Mouse (Mus musculus) hindbrain, embryonic 11.5 days (tissue): ENCODE measurements at regions not wholly inside any gene's neighbourhood (a gene's known extent, or its start where the extent isn't known, plus 50 kb on each side); places are given as distances from the start of the nearest gene placed in this dataset.
"Not testable (repeated sequence)": the region's sequence is repeated elsewhere in the genome, so short reads cannot be mapped to it uniquely, and the experiment has no call there.

ENCODE experiments used
- ATAC-seq: fragments of 200-750 bp; cut with Nextera tagmentation; 2 replicates; pipeline ENCODE4 v1.8.0; 2017; ENCODE audit warnings: mild to moderate bottlenecking, moderate TSS enrichment, moderate library complexity; ENCODE audit not compliant: low FRiP score
- DNase-seq: peaks from one replicate; pipeline ENCODE4 v3.0.0-alpha.2; 2015; ENCODE audit warnings: low spot score
- H3K27ac ChIP-seq: fragments of 300-500 bp; sonication (generic); 2 replicates; pipeline ENCODE4 v1.5.1; 2014; ENCODE audit warnings: mild to moderate bottlenecking, low read depth, low read length
- H3K27me3 ChIP-seq: fragments of 300-500 bp; sonication (generic); 2 replicates; pipeline ENCODE4 v1.6.1; 2014; ENCODE audit warnings: mild to moderate bottlenecking, low read length, moderate library complexity, mixed read lengths; ENCODE audit not compliant: control insufficient read depth, insufficient read depth
- H3K36me3 ChIP-seq: fragments of 300-500 bp; sonication (generic); 2 replicates; pipeline ENCODE4 v1.6.1; 2014; ENCODE audit warnings: mild to moderate bottlenecking, low read length, moderate library complexity, mixed read lengths; ENCODE audit not compliant: control insufficient read depth, insufficient read depth
- H3K4me1 ChIP-seq: fragments of 300-500 bp; sonication (generic); replicated peaks from 2 replicates; pipeline ENCODE4 v1.6.1; 2014; ENCODE audit warnings: low read length, mixed read lengths; ENCODE audit not compliant: control insufficient read depth, insufficient read depth
- H3K4me2 ChIP-seq: fragments of 300-500 bp; sonication (generic); replicated peaks from 2 replicates; pipeline ENCODE4 v1.6.1; 2014; ENCODE audit warnings: mild to moderate bottlenecking, low read depth, low read length
- H3K4me3 ChIP-seq: fragments of 300-500 bp; sonication (generic); 2 replicates; pipeline ENCODE4 v1.5.1; 2014; ENCODE audit warnings: low read depth, low read length
- H3K9ac ChIP-seq: fragments of 300-500 bp; sonication (generic); 2 replicates; pipeline ENCODE4 v1.6.1; 2014; ENCODE audit warnings: low read depth, low read length
- H3K9me3 ChIP-seq: fragments of 300-500 bp; sonication (generic); 2 replicates; pipeline ENCODE4 v1.6.1; 2016; ENCODE audit warnings: low read length; ENCODE audit not compliant: control insufficient read depth
- WGBS: fragments of 180-500 bp; shearing (Covaris S2); extraction: QIAGEN DNeasy Blood & Tissue Kit; methylation state at CpG from one replicate; pipeline ENCODE4 v1.1.7; 2014; 5-methylcytosine and 5-hydroxymethylcytosine counted together

DNA sequence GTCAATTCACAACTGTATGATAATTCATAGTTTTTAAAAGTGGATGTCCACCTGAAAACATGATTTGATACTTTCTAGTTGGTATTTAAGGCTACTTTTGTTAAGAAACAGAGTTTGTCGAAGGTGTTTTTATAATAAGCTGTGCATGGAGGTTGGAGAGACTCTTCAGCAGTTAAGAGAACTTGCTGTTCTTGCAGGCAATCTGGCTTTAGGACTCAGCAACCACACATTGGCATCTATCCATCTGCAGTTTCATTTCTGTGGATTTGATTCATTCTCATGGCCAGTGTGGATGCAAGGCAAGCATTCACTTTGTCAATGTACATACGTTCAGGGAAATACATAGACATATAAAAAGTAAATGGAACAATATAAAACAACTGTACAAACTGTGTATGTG is 784.5 kb upstream of the Gpc5 start:
- DNase-seq, result no peak
- Histone ChIP-seq H3K4me2 (no peak overlapping the region), H3K9me3 (no peaks in the 10 kb centered on the region), H3K9ac (no peak overlapping the region), H3K4me3 (no peak overlapping the region), H3K36me3 (no peaks in the 10 kb centered on the region), H3K4me1 (no peaks in the 10 kb centered on the region), H3K27me3 (no peaks in the 10 kb centered on the region), H3K27ac (no peak overlapping the region)
- no peak for ATAC-seq
- 87% methylated on average over 2 of the region's 2 CpGs for WGBS

DNA sequence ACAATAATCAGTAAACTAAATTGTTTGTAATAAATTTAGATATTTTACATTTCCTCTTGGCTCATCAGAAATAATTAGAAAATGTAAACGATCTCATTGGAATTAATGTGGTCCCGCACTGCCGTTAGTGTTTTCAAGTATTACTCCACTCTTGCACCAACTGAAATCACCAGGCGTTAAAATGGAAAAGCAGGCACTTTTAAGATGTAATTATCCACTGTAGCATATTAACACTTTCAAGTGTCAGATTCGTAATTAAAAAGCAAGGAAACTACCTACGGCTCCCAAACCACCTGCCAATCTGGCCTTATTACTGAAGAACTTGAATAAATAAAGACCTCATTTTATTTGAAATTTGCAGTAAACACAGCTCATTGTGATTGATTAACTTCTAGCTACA is 759.4 kb upstream of the Gpc5 start:
- Histone ChIP-seq H3K9me3 (no peaks in the 10 kb centered on the region), H3K4me1 (no peaks in the 10 kb centered on the region), H3K27ac (no peak overlapping the region), H3K4me3 (no peak overlapping the region), H3K27me3 (no peaks in the 10 kb centered on the region), H3K36me3 (no peaks in the 10 kb centered on the region), H3K4me2 (no peak overlapping the region), H3K9ac (no peak overlapping the region)
- ATAC-seq, result no peak
- WGBS, result 92% methylated on average over 6 of the region's 6 CpGs
- DNase-seq, result no peak

- ATAC-seq, result no peak
- DNase-seq, result no peak
- Histone ChIP-seq H3K4me3 (no peak overlapping the region), H3K36me3 (no peaks in the 10 kb centered on the region), H3K4me1 (no peaks in the 10 kb centered on the region), H3K9ac (no peak overlapping the region), H3K27me3 (no peaks in the 10 kb centered on the region), H3K4me2 (no peak overlapping the region), H3K27ac (no peak overlapping the region), H3K9me3 (no peaks in the 10 kb centered on the region)
- 47% methylated on average over 6 of the region's 6 CpGs for WGBS
These were observed 742.7 kb upstream of the Gpc5 start for GRCm38 (mm10) chr14:114349345-114349744.

DNA sequence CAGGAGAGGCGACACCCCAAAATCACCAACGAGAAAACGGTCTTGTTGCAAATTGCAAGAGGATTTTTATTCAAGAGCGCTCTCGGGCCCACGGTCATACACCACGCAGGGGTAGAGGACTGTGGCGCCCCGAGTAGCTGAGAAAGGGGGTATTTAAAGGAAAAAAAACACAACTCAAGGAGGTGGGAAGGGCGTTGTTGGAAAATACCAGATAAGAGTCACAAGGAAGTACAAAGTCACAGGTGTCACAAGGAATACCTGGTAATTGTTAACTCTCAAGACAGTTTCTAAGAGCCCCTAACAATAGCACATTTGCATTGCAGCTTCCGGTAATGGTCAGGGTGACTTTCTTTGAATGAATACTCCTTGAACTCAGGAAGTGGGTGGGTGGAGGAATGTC is 742.2 kb upstream of the Gpc5 start:
- H3K4me3 ChIP-seq, H3K27ac ChIP-seq, H3K4me1 ChIP-seq, H3K9ac ChIP-seq, ATAC-seq, H3K27me3 ChIP-seq, H3K4me2 ChIP-seq, H3K9me3 ChIP-seq, H3K36me3 ChIP-seq, DNase-seq: not testable (repeated sequence)
- WGBS, result 72% methylated on average over 8 of the region's 11 CpGs

GRCm38 (mm10) chr14:114352307-114352706 is 739.7 kb upstream of the Gpc5 start:
- DNase-seq (no peak), ATAC-seq (no peak)
- H3K4me2 ChIP-seq, result no peak overlapping the region
- 96% methylated on average over 5 of the region's 5 CpGs for WGBS
- no peak overlapping the region for H3K9ac ChIP-seq
- no peaks in the 10 kb centered on the region for H3K27me3 ChIP-seq
- no peak overlapping the region for H3K27ac ChIP-seq
- H3K4me1 ChIP-seq, result no peaks in the 10 kb centered on the region
- no peaks in the 10 kb centered on the region for H3K36me3 ChIP-seq
- no peak overlapping the region for H3K4me3 ChIP-seq
- H3K9me3 ChIP-seq, result no peaks in the 10 kb centered on the region

DNA sequence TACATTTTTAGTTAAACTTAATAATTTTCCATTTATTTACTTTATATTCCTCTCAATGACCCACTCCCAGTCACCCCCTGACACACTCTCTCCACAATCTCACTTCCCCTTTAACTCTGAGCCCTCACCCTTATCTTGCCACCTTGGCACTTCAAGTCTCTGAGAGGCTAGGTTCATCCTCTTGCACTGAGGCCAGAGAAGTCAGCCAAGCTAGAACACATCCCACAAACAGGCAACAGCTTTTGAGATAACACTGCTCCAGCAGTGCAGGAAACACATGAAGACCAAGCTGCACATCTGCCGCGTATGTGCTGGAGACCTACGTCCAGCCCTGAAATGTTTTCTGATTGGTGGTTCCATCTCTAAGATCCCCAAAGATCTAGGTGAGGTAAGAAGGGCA is 717.2 kb upstream of the Gpc5 start:
- 97% methylated on average over 3 of the region's 3 CpGs for WGBS
- Histone ChIP-seq H3K4me1 (no peaks in the 10 kb centered on the region), H3K4me3 (no peak overlapping the region), H3K27me3 (no peaks in the 10 kb centered on the region), H3K4me2 (no peak overlapping the region), H3K9me3 (no peaks in the 10 kb centered on the region), H3K36me3 (no peaks in the 10 kb centered on the region), H3K9ac (no peak overlapping the region), H3K27ac (no peak overlapping the region)
- no peak for ATAC-seq
- no peak for DNase-seq

DNA sequence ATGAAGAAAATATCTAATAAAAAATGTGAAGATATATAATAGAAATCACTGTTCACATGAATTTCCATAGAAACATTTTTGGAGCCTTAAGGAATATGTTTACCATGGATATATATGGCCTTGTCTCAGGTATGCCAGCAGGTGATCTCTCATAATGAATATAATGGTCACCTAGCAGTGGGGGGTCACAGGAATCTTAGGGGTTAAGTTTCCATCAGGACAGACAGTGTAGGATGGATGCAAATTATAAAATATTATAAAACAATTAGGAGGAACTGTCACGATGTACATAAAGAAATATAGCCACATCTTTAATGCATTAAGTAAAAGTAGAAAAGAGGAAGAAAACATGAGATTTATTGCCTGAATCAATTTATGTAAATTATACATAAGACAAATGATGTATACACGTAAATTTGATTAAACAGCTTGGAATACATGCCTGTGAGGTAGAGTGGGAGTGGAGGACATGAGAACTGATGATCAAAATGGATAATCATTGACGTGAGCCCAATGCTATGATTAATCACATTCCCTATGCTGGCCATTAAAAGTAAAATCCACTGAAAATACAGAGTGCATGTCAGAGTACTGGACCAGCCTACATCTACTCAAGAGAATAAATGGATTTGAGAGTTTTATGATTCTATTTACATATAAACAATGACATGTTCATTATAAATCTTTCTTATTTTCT is 693.0 kb upstream of the Gpc5 start:
- no peak overlapping the region for H3K9ac ChIP-seq
- H3K27me3 ChIP-seq, result no peaks in the 10 kb centered on the region
- H3K4me1 ChIP-seq, result no peaks in the 10 kb centered on the region
- no peak overlapping the region for H3K4me3 ChIP-seq
- no peak overlapping the region for H3K4me2 ChIP-seq
- DNase-seq, result no peak
- no peak overlapping the region for H3K27ac ChIP-seq
- H3K9me3 ChIP-seq, result no peaks in the 10 kb centered on the region
- H3K36me3 ChIP-seq, result no peaks in the 10 kb centered on the region
- ATAC-seq, result peak; percentile 45; the same call in 1 of the 2 replicates
- WGBS, result 74% methylated on average over 3 of the region's 3 CpGs

GRCm38 (mm10) chr14:114418851-114419250 is 673.2 kb upstream of the Gpc5 start:
- Histone ChIP-seq H3K36me3 (no peaks in the 10 kb centered on the region), H3K4me3 (no peak overlapping the region), H3K9ac (no peak overlapping the region), H3K27ac (no peak overlapping the region), H3K4me2 (no peak overlapping the region), H3K9me3 (no peaks in the 10 kb centered on the region), H3K4me1 (no peaks in the 10 kb centered on the region), H3K27me3 (no peaks in the 10 kb centered on the region)
- DNase-seq (no peak), ATAC-seq (no peak)
- WGBS, result 86% methylated on average over 3 of the region's 3 CpGs

- Histone ChIP-seq H3K4me3 (no peak overlapping the region), H3K36me3 (no peaks in the 10 kb centered on the region), H3K9me3 (no peaks in the 10 kb centered on the region), H3K27me3 (no peaks in the 10 kb centered on the region), H3K4me1 (no peaks in the 10 kb centered on the region), H3K9ac (no peak overlapping the region), H3K27ac (no peak overlapping the region), H3K4me2 (no peak overlapping the region)
- WGBS, result 82% methylated on average over 2 of the region's 2 CpGs
- DNase-seq (no peak), ATAC-seq (no peak)
These were observed 666.5 kb upstream of the Gpc5 start for GRCm38 (mm10) chr14:114425475-114425874.
